Mouse (Mus musculus) limb, embryonic 14.5 days (tissue): ENCODE results near the gene 1600014C10Rik. TPM values are rescaled to one million over a fixed set of nuclear protein-coding genes. Genes with fewer than 3 reads are reported as not detected.

Source experiments
- ATAC-seq: fragments of 200-750 bp; cut with Nextera tagmentation; 2 replicates; pipeline ENCODE4 v1.8.0; 2017; ENCODE audit warnings: low read depth, moderate number of reproducible peaks, moderate TSS enrichment; ENCODE audit not compliant: low FRiP score
- DNase-seq: peaks from one replicate; pipeline ENCODE4 v3.0.0-alpha.2; 2015; ENCODE audit warnings: low spot score
- H3K27ac ChIP-seq: fragments of 300-500 bp; sonication (generic); replicated peaks from 2 replicates; pipeline ENCODE4 v1.5.1; 2014; ENCODE audit warnings: low read depth, mild to moderate bottlenecking, low read length, moderate library complexity, mixed read lengths
- H3K27me3 ChIP-seq: fragments of 300-500 bp; sonication (generic); 2 replicates; pipeline ENCODE4 v1.6.1; 2014; ENCODE audit warnings: low read length, mixed read lengths; ENCODE audit not compliant: control insufficient read depth, insufficient read depth
- H3K36me3 ChIP-seq: fragments of 300-500 bp; sonication (generic); 2 replicates; pipeline ENCODE4 v1.6.1; 2014; ENCODE audit warnings: mild to moderate bottlenecking, low read length, moderate library complexity, mixed read lengths; ENCODE audit not compliant: control insufficient read depth, insufficient read depth
- H3K4me1 ChIP-seq: fragments of 300-500 bp; sonication (generic); 2 replicates; pipeline ENCODE4 v1.6.1; 2014; ENCODE audit warnings: antibody characterized with exemption, low read length, mixed read lengths; ENCODE audit not compliant: control insufficient read depth, insufficient read depth
- H3K4me2 ChIP-seq: fragments of 300-500 bp; sonication (generic); replicated peaks from 2 replicates; pipeline ENCODE4 v1.6.1; 2014; ENCODE audit warnings: low read depth, mild to moderate bottlenecking, low read length, moderate library complexity; ENCODE audit not compliant: severe bottlenecking
- H3K4me3 ChIP-seq: fragments of 300-500 bp; sonication (generic); replicated peaks from 2 replicates; pipeline ENCODE4 v1.5.1; 2014; ENCODE audit warnings: low read length
- H3K9ac ChIP-seq: fragments of 300-500 bp; sonication (generic); 2 replicates; pipeline ENCODE4 v1.6.1; 2014; ENCODE audit warnings: mild to moderate bottlenecking, low read depth, low read length, moderate library complexity; ENCODE audit not compliant: severe bottlenecking
- H3K9me3 ChIP-seq: fragments of 300-500 bp; sonication (generic); 2 replicates; pipeline ENCODE4 v1.6.1; 2016; ENCODE audit warnings: low read length; ENCODE audit not compliant: control insufficient read depth
- POLR2A ChIP-seq: fragments of 200-500 bp; IDR thresholded peaks from 2 replicates; pipeline ENCODE4 v1.8.0; 2012; ENCODE audit warnings: inconsistent platforms, mild to moderate bottlenecking, moderate library complexity, borderline replicate concordance; ENCODE audit not compliant: insufficient read depth, insufficient read length; ENCODE audit errors: extremely low read depth
- WGBS: fragments of 180-500 bp; shearing (Covaris S2); extraction: QIAGEN DNeasy Blood & Tissue Kit; methylation state at CpG from one replicate; pipeline ENCODE4 v1.1.7; 2014; 5-methylcytosine and 5-hydroxymethylcytosine counted together
- polyA plus RNA-seq, 2 experiments: library from polyadenylated mRNA; depleted of rRNA in 1 of 2; stranded (reverse) in 1 of 2; unstranded in 1 of 2; fragments of >200 nt; fragmentation: Nextera tagmentation in 1 of 2; extraction: Ambion mirVana in 1 of 2; gene quantifications; 2 replicates each; pipeline versions ENCODE4 v1.2.1 to v1.2.3; 2012 to 2014

The 1600014C10Rik gene
- polyA plus RNA-seq, 2 experiments: 11.4 to 15.8 TPM

- Histone ChIP-seq H3K4me3 (peak overlapping the region; percentile 21), H3K4me2 (peak overlapping the region; percentile 49), H3K27me3 (no peaks in the 10 kb centered on the region), H3K4me1 (no peaks in the 10 kb centered on the region), H3K9ac (0 out of 2 replicates have a peak overlapping the region, but pooled peaks have one; percentile 1), H3K36me3 (no peaks in the 10 kb centered on the region), H3K9me3 (no peaks in the 10 kb centered on the region; the same call in 1 of the 2 replicates), H3K27ac (no peak overlapping the region)
- 2% methylated on average over 27 of the region's 28 CpGs for whole genome bisulfite sequencing
- DNase-seq (peak; percentile 84), ATAC-seq (peak; percentile 89)
- TF ChIP-seq POLR2A: no peak
These were observed 17.7 kb downstream of the 1600014C10Rik start for GRCm38 (mm10) chr7:38200606-38201289.

- Histone ChIP-seq H3K36me3 (no peaks in the 10 kb centered on the region), H3K9ac (0 out of 2 replicates have a peak overlapping the region, but pooled peaks have one; percentile 1), H3K27ac (no peak overlapping the region), H3K27me3 (no peaks in the 10 kb centered on the region), H3K4me2 (peak overlapping the region; percentile 49; the same call in 1 of the 2 replicates), H3K4me1 (no peaks in the 10 kb centered on the region), H3K4me3 (no peak overlapping the region), H3K9me3 (no peaks in the 10 kb centered on the region; the same call in 1 of the 2 replicates)
- DNase-seq: no peak
- ATAC-seq: no peak
- TF ChIP-seq POLR2A: no peak
- 27% methylated on average over 3 of the region's 3 CpGs for WGBS
These were observed 18.3 kb downstream of the 1600014C10Rik start for GRCm38 (mm10) chr7:38201290-38201658.

- Histone ChIP-seq H3K27ac (no peak overlapping the region), H3K4me2 (no peak overlapping the region), H3K4me1 (no peaks in the 10 kb centered on the region), H3K27me3 (no peaks in the 10 kb centered on the region), H3K9ac (no peak overlapping the region), H3K9me3 (no peaks in the 10 kb centered on the region; the same call in 1 of the 2 replicates), H3K36me3 (no peaks in the 10 kb centered on the region), H3K4me3 (no peak overlapping the region)
- TF ChIP-seq POLR2A: no peak
- ATAC-seq (no peak), DNase-seq (no peak)
- 88% methylated on average over 6 of the region's 6 CpGs for WGBS
These were observed 21.3 kb downstream of the 1600014C10Rik start for GRCm38 (mm10) chr7:38204314-38204713.

DNA sequence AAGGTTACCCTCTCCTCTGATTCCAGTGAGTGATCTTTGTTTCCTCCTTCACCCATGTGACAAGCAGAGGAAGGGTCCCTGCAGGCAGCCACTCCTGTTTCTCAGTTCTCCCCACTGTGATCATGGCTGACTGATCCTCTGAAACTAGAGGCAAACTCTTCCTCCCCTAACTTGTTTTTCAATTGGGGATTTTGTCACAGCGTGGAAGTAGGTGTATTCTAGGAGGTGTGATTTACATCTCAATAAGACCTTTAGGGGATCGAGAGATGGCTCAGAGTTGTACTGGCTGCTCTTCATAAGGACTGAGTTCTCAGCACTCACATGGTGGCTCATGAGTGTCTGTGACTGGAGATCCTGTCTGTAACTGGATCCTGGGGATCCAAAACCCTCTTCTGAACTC is 22.8 kb downstream of the 1600014C10Rik start:
- H3K4me1 ChIP-seq: no peaks in the 10 kb centered on the region
- ATAC-seq (no peak), DNase-seq (no peak)
- 53% methylated on average over 2 of the region's 2 CpGs for WGBS
- no peak overlapping the region for H3K9ac ChIP-seq
- H3K9me3 ChIP-seq: no peaks in the 10 kb centered on the region; the same call in 1 of the 2 replicates
- no peak overlapping the region for H3K27ac ChIP-seq
- no peaks in the 10 kb centered on the region for H3K36me3 ChIP-seq
- no peak for TF ChIP-seq POLR2A
- H3K4me3 ChIP-seq: no peak overlapping the region
- no peaks in the 10 kb centered on the region for H3K27me3 ChIP-seq
- no peak overlapping the region for H3K4me2 ChIP-seq

DNA sequence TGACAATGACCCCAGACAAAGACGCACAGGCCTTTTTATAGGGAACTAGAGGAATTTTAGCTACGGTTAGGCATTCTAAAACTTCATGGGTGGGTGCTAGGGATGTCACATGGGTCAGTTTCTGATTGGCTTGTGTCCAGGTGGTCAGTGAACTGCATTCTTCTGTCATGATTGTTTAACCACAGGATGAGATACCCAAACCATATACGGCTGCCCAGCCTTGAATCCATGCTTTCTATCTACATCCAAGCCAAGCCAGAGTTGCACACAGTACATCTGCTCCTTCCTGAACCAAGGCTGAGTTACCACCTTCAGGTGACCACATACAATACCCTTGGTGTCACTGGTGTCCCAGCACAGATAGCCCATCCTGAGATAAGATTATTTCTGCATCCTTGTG is 23.5 kb downstream of the 1600014C10Rik start:
- no peaks in the 10 kb centered on the region for H3K4me1 ChIP-seq
- H3K36me3 ChIP-seq: no peaks in the 10 kb centered on the region
- H3K4me3 ChIP-seq: no peak overlapping the region
- ATAC-seq (no peak), DNase-seq (no peak)
- H3K9ac ChIP-seq: no peak overlapping the region
- H3K9me3 ChIP-seq: no peaks in the 10 kb centered on the region; the same call in 1 of the 2 replicates
- no peak overlapping the region for H3K27ac ChIP-seq
- no peaks in the 10 kb centered on the region for H3K27me3 ChIP-seq
- WGBS: 69% methylated on average over 3 of the region's 3 CpGs
- H3K4me2 ChIP-seq: no peak overlapping the region
- no peak for TF ChIP-seq POLR2A
